Mouse (Mus musculus) hindbrain, postnatal 0 days (tissue): ENCODE results near the gene Cdan1. TPM values are rescaled to one million over a fixed set of nuclear protein-coding genes. Genes with fewer than 3 reads are reported as not detected.

Experiments
- ATAC-seq: fragments of 200-750 bp; cut with Nextera tagmentation; 2 replicates; pipeline ENCODE4 v1.8.0; 2017; ENCODE audit warnings: mild to moderate bottlenecking, moderate TSS enrichment, moderate library complexity
- DNase-seq: peaks from one replicate; pipeline ENCODE4 v3.0.0-alpha.2; 2015; ENCODE audit warnings: low spot score
- H3K27ac ChIP-seq: fragments of 300-500 bp; sonication (generic); 2 replicates; pipeline ENCODE4 v1.5.1; 2014; ENCODE audit warnings: mild to moderate bottlenecking
- H3K27me3 ChIP-seq: fragments of 300-500 bp; sonication (generic); 2 replicates; pipeline ENCODE4 v1.6.1; 2014; ENCODE audit warnings: low read length, mixed read lengths; ENCODE audit not compliant: insufficient read depth
- H3K36me3 ChIP-seq: fragments of 300-500 bp; sonication (generic); 2 replicates; pipeline ENCODE4 v1.6.1; 2014; ENCODE audit warnings: low read length, mixed read lengths; ENCODE audit not compliant: insufficient read depth
- H3K4me1 ChIP-seq: fragments of 300-500 bp; sonication (generic); 2 replicates; pipeline ENCODE4 v1.6.1; 2014; ENCODE audit warnings: antibody characterized with exemption, low read length, mixed read lengths; ENCODE audit not compliant: insufficient read depth
- H3K4me2 ChIP-seq: fragments of 300-500 bp; sonication (generic); 2 replicates; pipeline ENCODE4 v1.6.1; 2014; ENCODE audit warnings: low read depth, mild to moderate bottlenecking, low read length, moderate library complexity, mixed read lengths
- H3K4me3 ChIP-seq: fragments of 300-500 bp; sonication (generic); 2 replicates; pipeline ENCODE4 v1.5.1; 2014; ENCODE audit warnings: low read length
- H3K9ac ChIP-seq: fragments of 300-500 bp; sonication (generic); replicated peaks from 2 replicates; pipeline ENCODE4 v1.6.1; 2014; ENCODE audit warnings: mild to moderate bottlenecking, low read length, moderate library complexity, mixed read lengths
- H3K9me3 ChIP-seq: fragments of 300-500 bp; sonication (generic); 2 replicates; pipeline ENCODE4 v1.6.1; 2016; ENCODE audit warnings: low read length, mixed read lengths
- CTCF ChIP-seq: IDR thresholded peaks from 2 replicates; pipeline ENCODE4 v1.5.1; 2016; ENCODE audit warnings: antibody characterized with exemption, control low read depth, low read depth
- WGBS: fragments of 180-500 bp; shearing (Covaris S2); extraction: QIAGEN DNeasy Blood & Tissue Kit; methylation state at CpG from one replicate; pipeline ENCODE4 v1.1.7; 2014; 5-methylcytosine and 5-hydroxymethylcytosine counted together
- polyA plus RNA-seq: library from polyadenylated mRNA; unstranded; fragments of >200 nt; fragmentation: Nextera tagmentation; extraction: Ambion mirVana; gene quantifications from 2 replicates; pipeline ENCODE4 v1.2.1, GENCODE M21; 2015
- total RNA-seq: library from RNA; depleted of rRNA; stranded (reverse); fragments of >200 nt; gene quantifications from 2 replicates; pipeline ENCODE4 v1.2.3, GENCODE M21; 2014

Cdan1 gene
- total and polyA plus RNA-seq, 2 experiments from 2014 or later, result 5.9 to 37.8 TPM

DNA sequence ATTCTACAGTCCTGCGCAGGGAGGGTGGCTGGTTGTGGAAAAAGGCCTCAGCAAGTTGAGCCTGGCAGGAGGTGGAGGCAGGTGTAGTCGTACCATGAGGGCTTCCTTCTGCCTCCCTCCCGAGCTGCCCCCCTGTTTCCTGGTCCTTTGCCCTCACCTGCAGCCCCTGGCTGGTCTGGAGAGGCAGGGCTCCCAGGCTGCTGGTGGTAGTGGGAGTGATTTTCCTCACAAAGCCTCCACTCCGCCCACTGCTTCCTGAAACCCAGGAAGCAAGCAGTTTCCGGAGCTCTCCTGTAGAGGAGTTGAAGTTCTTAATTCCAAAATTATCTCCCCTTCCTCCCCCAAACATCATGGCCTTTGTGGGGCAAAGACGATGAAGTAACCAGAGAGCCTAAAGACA is 125.8 kb downstream of the Cdan1 start:
- peaks cover 76% of the 10 kb centered on the region for H3K36me3 ChIP-seq

DNA sequence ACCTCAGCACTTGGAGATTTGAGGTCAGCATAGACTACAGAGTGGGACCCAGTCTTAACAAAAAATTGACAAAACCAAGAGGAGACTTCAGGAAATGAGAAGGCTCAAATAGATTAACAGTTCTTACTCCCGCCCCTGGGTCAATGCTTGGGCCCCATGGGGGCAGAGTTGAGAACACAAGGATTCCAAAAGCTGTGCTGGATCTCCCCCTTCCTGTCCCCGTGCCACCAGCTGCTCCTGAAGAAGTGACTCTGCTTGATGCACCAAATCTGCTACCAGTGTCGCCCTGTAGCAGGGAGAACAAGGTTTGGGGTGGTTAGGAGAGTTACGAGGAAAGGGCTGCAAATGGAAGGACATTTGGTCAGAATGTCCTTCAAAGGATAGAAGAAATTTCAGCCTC is 126.3 kb downstream of the Cdan1 start:
- Histone ChIP-seq H3K9me3 (no peaks in the 10 kb centered on the region), H3K27ac (no peak overlapping the region), H3K4me1 (peaks cover 2% of the 10 kb centered on the region; the same call in 1 of the 2 replicates), H3K36me3 (peaks cover 81% of the 10 kb centered on the region), H3K27me3 (no peaks in the 10 kb centered on the region), H3K4me2 (no peak overlapping the region), H3K9ac (no peak overlapping the region), H3K4me3 (no peak overlapping the region)
- DNase-seq, result no peak
- ATAC-seq, result no peak
- WGBS, result 78% methylated on average over 4 of the region's 4 CpGs
- TF ChIP-seq CTCF, result no peak

More for the DNA sequence above, 125.8 kb downstream of the Cdan1 start:
- Histone ChIP-seq H3K9ac (no peak overlapping the region), H3K27ac (no peak overlapping the region), H3K27me3 (no peaks in the 10 kb centered on the region), H3K9me3 (no peaks in the 10 kb centered on the region), H3K4me3 (no peak overlapping the region), H3K4me1 (peaks cover 8% of the 10 kb centered on the region), H3K4me2 (no peak overlapping the region)
- DNase-seq (no peak), ATAC-seq (no peak)
- 89% methylated on average over 6 of the region's 6 CpGs for WGBS
- no peak for TF ChIP-seq CTCF

DNA sequence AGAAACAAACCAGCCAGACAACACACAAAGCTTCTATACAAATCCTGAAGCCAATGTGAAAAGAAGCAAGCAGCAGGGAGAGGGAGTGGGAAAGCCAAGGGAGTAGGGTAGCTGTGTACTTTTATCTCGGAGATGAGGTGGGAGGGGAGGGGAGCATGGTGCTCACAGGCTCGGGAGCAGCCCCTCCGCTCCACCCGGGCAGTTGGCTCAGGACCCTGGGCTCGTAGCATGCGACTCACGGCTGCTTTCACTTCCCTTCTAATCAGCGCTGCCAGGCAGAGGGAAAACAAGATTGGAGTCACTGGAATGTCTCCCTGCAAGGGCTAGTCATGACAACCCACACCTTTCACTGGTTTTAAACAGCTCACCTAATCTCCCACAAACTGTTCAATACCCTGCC is 127.4 kb downstream of the Cdan1 start:
- Histone ChIP-seq H3K27ac (no peak overlapping the region), H3K4me3 (no peak overlapping the region), H3K9me3 (no peaks in the 10 kb centered on the region), H3K36me3 (peaks cover 87% of the 10 kb centered on the region), H3K4me2 (no peak overlapping the region), H3K27me3 (no peaks in the 10 kb centered on the region), H3K4me1 (no peaks in the 10 kb centered on the region), H3K9ac (no peak overlapping the region)
- 63% methylated on average over 8 of the region's 8 CpGs for whole genome bisulfite sequencing
- no peak for TF ChIP-seq CTCF
- ATAC-seq (peak; percentile 55; the same call in 1 of the 2 replicates), DNase-seq (no peak)

DNA sequence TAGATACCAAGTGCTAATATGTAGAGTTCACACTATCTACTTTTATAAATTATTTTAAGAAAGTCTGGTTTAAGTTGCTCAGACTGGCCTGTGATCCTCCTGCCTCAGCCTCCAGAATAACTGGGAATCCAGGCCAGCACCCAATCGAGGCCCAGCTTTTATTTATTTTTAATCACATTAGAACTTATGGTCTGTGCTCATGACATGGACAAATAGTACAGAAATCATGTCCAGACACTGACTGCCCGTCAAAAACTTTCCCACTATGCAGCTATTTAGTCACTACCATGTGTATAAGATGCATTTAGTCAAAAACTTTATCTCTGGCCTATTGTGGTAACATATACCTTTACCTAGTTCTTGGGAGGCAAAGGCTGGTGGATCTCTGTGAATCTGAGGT is 128.0 kb downstream of the Cdan1 start:
- Histone ChIP-seq H3K4me3 (no peak overlapping the region), H3K36me3 (peaks cover 82% of the 10 kb centered on the region), H3K4me2 (no peak overlapping the region), H3K27ac (no peak overlapping the region), H3K4me1 (no peaks in the 10 kb centered on the region), H3K9me3 (no peaks in the 10 kb centered on the region), H3K9ac (no peak overlapping the region), H3K27me3 (no peaks in the 10 kb centered on the region)
- no peak for TF ChIP-seq CTCF
- 94% methylated on average over 2 of the region's 2 CpGs for WGBS
- DNase-seq (no peak), ATAC-seq (no peak)

DNA sequence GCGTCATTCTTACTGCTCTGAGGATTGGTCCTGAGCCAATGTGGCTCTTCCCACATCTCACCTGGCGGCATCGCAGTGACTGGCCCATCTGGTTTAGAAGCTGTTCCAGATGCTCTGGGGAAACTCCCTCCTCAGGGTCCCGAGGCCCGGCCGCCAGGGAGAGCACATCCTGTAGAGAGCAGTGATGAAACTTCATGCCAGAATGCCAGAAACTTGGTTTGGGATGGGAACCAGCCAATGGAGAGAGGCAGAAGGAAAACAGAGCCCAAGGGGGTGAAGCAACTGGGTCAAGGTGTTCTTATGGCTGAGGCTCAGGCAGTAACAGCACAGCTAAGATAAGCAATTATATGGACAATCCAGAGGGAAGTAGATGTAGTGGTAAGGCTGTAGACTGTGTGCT is 129.1 kb downstream of the Cdan1 start:
- WGBS, result 91% methylated on average over 6 of the region's 6 CpGs
- Histone ChIP-seq H3K36me3 (peaks cover 71% of the 10 kb centered on the region), H3K4me1 (no peaks in the 10 kb centered on the region), H3K27me3 (no peaks in the 10 kb centered on the region), H3K9me3 (no peaks in the 10 kb centered on the region), H3K9ac (no peak overlapping the region), H3K4me2 (no peak overlapping the region), H3K4me3 (no peak overlapping the region), H3K27ac (no peak overlapping the region)
- no peak for DNase-seq
- no peak for TF ChIP-seq CTCF
- no peak for ATAC-seq

DNA sequence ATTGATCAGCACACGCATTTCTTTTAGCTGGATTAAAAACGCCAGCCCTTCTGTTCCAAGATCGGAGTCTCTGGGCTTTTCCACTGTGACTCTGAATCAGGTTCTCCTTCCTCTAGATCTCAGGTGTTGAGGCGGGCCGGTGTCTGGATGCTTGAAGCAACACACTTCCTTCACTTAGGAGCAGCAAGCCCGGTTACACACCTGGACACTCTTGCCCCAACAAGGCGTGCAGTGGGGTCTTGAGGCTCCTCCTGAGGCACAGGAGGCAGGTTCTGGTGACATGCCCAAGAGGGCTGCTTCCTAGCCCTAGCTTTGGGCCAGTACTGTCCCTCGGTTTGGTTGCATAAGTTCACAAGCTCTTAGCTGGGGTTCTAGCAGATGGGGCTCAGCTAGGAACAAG is 131.4 kb downstream of the Cdan1 start:
- ATAC-seq, result no peak
- no peak for DNase-seq
- Histone ChIP-seq H3K4me3 (no peak overlapping the region), H3K27me3 (no peaks in the 10 kb centered on the region), H3K4me1 (no peaks in the 10 kb centered on the region), H3K9me3 (no peaks in the 10 kb centered on the region), H3K9ac (no peak overlapping the region), H3K36me3 (peaks cover 64% of the 10 kb centered on the region), H3K4me2 (no peak overlapping the region), H3K27ac (no peak overlapping the region)
- TF ChIP-seq CTCF, result no peak
- 96% methylated on average over 8 of the region's 8 CpGs for WGBS

DNA sequence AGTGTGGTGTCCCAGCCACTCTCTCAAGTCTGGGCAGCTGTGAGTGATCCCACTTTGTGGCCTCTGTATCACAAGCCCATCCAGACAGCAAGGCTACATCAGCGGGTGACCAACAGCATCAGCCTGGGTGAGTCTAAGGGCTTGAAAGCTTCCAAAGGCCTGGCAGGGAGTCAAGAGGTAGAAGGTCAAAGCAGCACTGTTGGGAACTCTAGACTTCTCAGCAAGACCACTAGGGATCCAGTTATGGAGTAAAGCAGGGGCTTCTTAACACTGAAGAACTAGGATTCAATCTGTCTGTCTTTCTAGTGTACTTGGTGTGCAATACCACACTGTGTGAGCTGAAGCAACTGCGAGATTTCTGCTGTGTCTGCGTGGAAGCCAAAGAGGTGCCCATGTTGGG is 136.5 kb downstream of the Cdan1 start:
- Histone ChIP-seq H3K27me3 (no peaks in the 10 kb centered on the region), H3K4me2 (no peak overlapping the region), H3K9ac (no peak overlapping the region), H3K4me1 (no peaks in the 10 kb centered on the region), H3K9me3 (no peaks in the 10 kb centered on the region), H3K27ac (no peak overlapping the region), H3K4me3 (no peak overlapping the region), H3K36me3 (peaks cover 27% of the 10 kb centered on the region)
- ATAC-seq, result no peak
- DNase-seq, result no peak
- 96% methylated on average over 3 of the region's 3 CpGs for WGBS
- no peak for TF ChIP-seq CTCF

DNA sequence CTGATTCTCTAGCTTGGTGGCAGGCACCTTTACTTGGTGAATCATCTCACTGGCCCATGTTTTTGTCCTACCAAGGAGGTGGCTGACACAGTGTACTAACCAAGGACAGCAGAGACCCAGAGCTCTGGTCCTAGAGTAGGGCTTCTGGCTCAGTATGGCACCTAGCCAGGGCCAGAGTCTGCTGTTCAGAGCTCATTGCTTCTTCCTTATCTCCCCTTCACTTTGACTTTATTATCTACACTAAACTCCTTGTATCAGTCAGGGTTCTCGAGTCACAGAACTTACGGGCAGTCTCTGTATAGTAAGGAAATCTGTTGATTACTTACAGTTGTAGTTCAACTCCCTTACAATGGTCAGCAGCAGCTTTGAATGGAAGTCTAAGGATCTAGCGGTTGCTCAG is 139.0 kb downstream of the Cdan1 start:
- 93% methylated on average over 3 of the region's 3 CpGs for WGBS
- Histone ChIP-seq H3K27me3 (no peaks in the 10 kb centered on the region), H3K9me3 (no peaks in the 10 kb centered on the region), H3K4me1 (no peaks in the 10 kb centered on the region), H3K36me3 (peaks cover 20% of the 10 kb centered on the region), H3K9ac (no peak overlapping the region), H3K4me2 (no peak overlapping the region), H3K4me3 (no peak overlapping the region), H3K27ac (no peak overlapping the region)
- DNase-seq, result no peak
- ATAC-seq, result no peak
- TF ChIP-seq CTCF, result no peak
